Mouse (Mus musculus): ENCODE measurements around the gene Isoc2b. TPM values are rescaled to one million over a fixed set of nuclear protein-coding genes. Genes with fewer than 3 reads are reported as not detected.

Gene Isoc2b
- total and polyA plus RNA-seq, 3 experiments, result 3.9 to 19.5 (median 10.0) TPM

DNA sequence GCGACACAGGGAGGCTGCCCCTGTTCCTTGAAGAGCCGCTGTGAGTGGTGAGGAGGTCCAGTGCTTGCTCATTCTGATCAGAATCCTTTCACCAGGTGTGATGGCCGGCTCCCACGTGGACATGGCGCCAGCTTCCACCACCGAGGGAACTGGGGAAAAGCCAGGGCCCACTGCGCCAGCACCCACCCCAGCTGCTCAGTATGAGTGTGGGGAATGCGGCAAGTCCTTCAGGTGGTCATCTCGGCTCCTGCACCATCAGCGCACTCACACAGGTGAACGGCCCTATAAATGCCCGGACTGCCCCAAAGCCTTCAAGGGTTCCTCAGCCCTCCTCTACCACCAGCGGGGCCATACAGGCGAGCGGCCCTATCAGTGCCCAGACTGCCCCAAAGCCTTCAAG, 48.6 kb upstream of the Isoc2b start:
- H3K4me1 ChIP-seq (ENCODE audit: control insufficient read depth in 1 of 2, insufficient read depth in 2 of 2), result peaks cover 13 to 22% of the 10 kb centered on the region in 2 experiments
- DNase-seq (ENCODE audit: extremely low read depth), result no peak
- no peak overlapping the region for H3K27ac ChIP-seq (ENCODE audit: insufficient read depth, low read depth)
- no peaks in the 10 kb centered on the region for H3K27me3 ChIP-seq (replicated peaks)
- no peaks in the 10 kb centered on the region for H3K9me3 ChIP-seq (replicated peaks; ENCODE audit: low read length)
- no peak overlapping the region for H3K9ac ChIP-seq (ENCODE audit: insufficient read depth, low read depth)
- in situ Hi-C loops (cut with MboI; ENCODE audit: low pct_ligation_motif_present, low pct_unique_long_range_greater_than_20kb, low sequenced_read_pairs) (no loop called here), dilution Hi-C loops (cut with MboI; ENCODE audit: extremely low pct_ligation_motif_present, extremely low pct_unique_long_range_greater_than_20kb, low sequenced_read_pairs) (no loop called here)
- TF ChIP-seq BHLHE40 (IDR thresholded peaks at IDR 0.05; ENCODE audit: low read depth, low read length) (no peak), JUN (IDR thresholded peaks at IDR 0.05; ENCODE audit: insufficient read depth, low read depth, low read length) (no peak), MAX (IDR thresholded peaks at IDR 0.05; ENCODE audit: low read length) (no peak), IRF4 (IDR thresholded peaks at IDR 0.05; ENCODE audit: low read depth, low read length) (no peak), POLR2A (IDR thresholded peaks at IDR 0.05; ENCODE audit: low read depth, low read length) (no peak), TBP (conservative IDR thresholded peaks at IDR 0.05; ENCODE audit: low read depth, low read length) (no peak), JUND (conservative IDR thresholded peaks at IDR 0.05; ENCODE audit: low read depth, low read length) (no peak), ZMIZ1 (IDR thresholded peaks at IDR 0.05; ENCODE audit: low read depth, low read length) (no peak)
- no peaks in the 10 kb centered on the region for H3K79me2 ChIP-seq (replicated peaks; ENCODE audit: control insufficient read depth, extremely low read depth, insufficient read depth, poor library complexity, severe bottlenecking)
- no peak overlapping the region for H3K4me2 ChIP-seq (ENCODE audit: insufficient read depth, low read depth, poor library complexity, severe bottlenecking)
- H3K4me3 ChIP-seq (replicated peaks in 1 of 3; ENCODE audit: low read depth in 2 of 3, low read length in 2 of 3, poor library complexity in 1 of 3), result no peak overlapping the region
- H3K36me3 ChIP-seq (replicated peaks in 1 of 2; ENCODE audit: control insufficient read depth in 1 of 2, insufficient read depth in 1 of 2, low read length in 1 of 2), result peaks cover 34 to 50% of the 10 kb centered on the region in 2 experiments

DNA sequence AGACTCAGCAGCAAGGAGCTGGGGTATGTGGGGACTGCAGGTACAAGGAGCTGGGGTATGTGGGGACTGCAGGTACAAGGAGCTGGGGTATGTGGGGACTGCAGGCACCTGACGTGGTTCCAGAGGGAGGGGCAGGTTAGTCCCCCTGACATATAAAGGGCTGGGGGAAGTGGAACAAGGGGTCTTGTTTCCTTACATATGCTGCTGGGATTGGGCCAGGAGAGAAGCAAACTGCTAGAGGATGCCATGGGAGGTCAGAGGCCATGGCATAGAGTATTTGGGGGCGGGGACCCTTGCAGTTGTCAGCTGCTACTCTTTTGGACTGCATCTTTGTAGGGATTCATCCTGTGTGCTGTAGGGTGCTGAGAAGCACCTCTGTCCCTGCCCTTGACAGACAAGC, 47.4 kb upstream of the Isoc2b start:
- Histone ChIP-seq H3K4me3 (replicated peaks in 1 of 3; ENCODE audit: low read depth in 2 of 3, low read length in 2 of 3, poor library complexity in 1 of 3) (no peak overlapping the region), H3K79me2 (replicated peaks; ENCODE audit: control insufficient read depth, extremely low read depth, insufficient read depth, poor library complexity, severe bottlenecking) (no peaks in the 10 kb centered on the region), H3K27ac (ENCODE audit: insufficient read depth, low read depth) (no peak overlapping the region), H3K27me3 (replicated peaks) (no peaks in the 10 kb centered on the region), H3K4me1 (ENCODE audit: control insufficient read depth in 1 of 2, insufficient read depth in 2 of 2) (peaks cover 11 to 19% of the 10 kb centered on the region in 2 experiments), H3K9me3 (replicated peaks; ENCODE audit: low read length) (no peaks in the 10 kb centered on the region), H3K36me3 (replicated peaks in 1 of 2; ENCODE audit: control insufficient read depth in 1 of 2, insufficient read depth in 1 of 2, low read length in 1 of 2) (peaks cover 34 to 49% of the 10 kb centered on the region in 2 experiments), H3K4me2 (ENCODE audit: insufficient read depth, low read depth, poor library complexity, severe bottlenecking) (no peak overlapping the region), H3K9ac (ENCODE audit: insufficient read depth, low read depth) (no peak overlapping the region)
- TF ChIP-seq UBTF (IDR thresholded peaks at IDR 0.05; ENCODE audit: low read depth, low read length), result no peak
- TF ChIP-seq ETS1 (conservative IDR thresholded peaks at IDR 0.05; ENCODE audit: low read depth, low read length), result no peak
- no peak for TF ChIP-seq SIN3A (IDR thresholded peaks at IDR 0.05; ENCODE audit: low read length)
- TF ChIP-seq ELF1 (IDR thresholded peaks at IDR 0.05; ENCODE audit: low read depth, low read length), result no peak
- TF ChIP-seq USF1 (IDR thresholded peaks at IDR 0.05; ENCODE audit: low read depth, low read length), result no peak
- no peak for TF ChIP-seq RAD21 (IDR thresholded peaks at IDR 0.05; ENCODE audit: low read depth, low read length)
- no peak for TF ChIP-seq USF2 (conservative IDR thresholded peaks at IDR 0.05; ENCODE audit: low read depth, low read length)
- no peak for TF ChIP-seq MEF2A (IDR thresholded peaks at IDR 0.05; ENCODE audit: borderline replicate concordance, low read depth, low read length)
- no peak for TF ChIP-seq POLR2AphosphoS2 (IDR thresholded peaks at IDR 0.05; ENCODE audit: low read depth, low read length)
- no peak for TF ChIP-seq TCF12 (IDR thresholded peaks at IDR 0.05; ENCODE audit: low read depth, low read length)
- TF ChIP-seq ZC3H11A (IDR thresholded peaks at IDR 0.05; ENCODE audit: low read depth, low read length), result no peak
- no peak for TF ChIP-seq POLR2A (IDR thresholded peaks at IDR 0.05; ENCODE audit: low read depth, low read length)
- TF ChIP-seq BHLHE40 (IDR thresholded peaks at IDR 0.05; ENCODE audit: low read depth, low read length), result no peak
- TF ChIP-seq CHD1 (IDR thresholded peaks at IDR 0.05; ENCODE audit: low read depth, low read length), result no peak
- TF ChIP-seq GABPA (IDR thresholded peaks at IDR 0.05; ENCODE audit: insufficient replicate concordance, low read depth, low read length), result no peak
- TF ChIP-seq ZNF384 (IDR thresholded peaks at IDR 0.05; ENCODE audit: low read depth, low read length), result no peak
- TF ChIP-seq HCFC1 (IDR thresholded peaks at IDR 0.05; ENCODE audit: low read depth, low read length), result no peak
- TF ChIP-seq KAT2A (IDR thresholded peaks at IDR 0.05; ENCODE audit: insufficient replicate concordance, low read length), result no peak
- no peak for TF ChIP-seq ZMIZ1 (IDR thresholded peaks at IDR 0.05; ENCODE audit: low read depth, low read length)
- dilution Hi-C loops (cut with MboI; ENCODE audit: extremely low pct_ligation_motif_present, extremely low pct_unique_long_range_greater_than_20kb, low sequenced_read_pairs) (no loop called here), in situ Hi-C loops (cut with MboI; ENCODE audit: low pct_ligation_motif_present, low pct_unique_long_range_greater_than_20kb, low sequenced_read_pairs) (no loop called here)
- no peak for DNase-seq (ENCODE audit: extremely low read depth)

Data from CH12.LX (cell line).